Mouse (Mus musculus) retina, adult 2 months (tissue): ENCODE results near the gene Olfr1216.
"Not testable (repeated sequence)": the region's sequence is repeated elsewhere in the genome, so short reads cannot be mapped to it uniquely, and the experiment has no call there.

ENCODE experiments used
- DNase-seq: peaks from one replicate; pipeline ENCODE4 v3.0.0-alpha.2; 2012; ENCODE audit warnings: low read depth, low spot score

Gene Olfr1216

GRCm38 (mm10) chr2:89018240-89018639 is at the start of gene Olfr1216:
Gene Olfr1216, minus strand, starts transcription at chr2:89018340.
- DNase-seq, result no peak

DNA sequence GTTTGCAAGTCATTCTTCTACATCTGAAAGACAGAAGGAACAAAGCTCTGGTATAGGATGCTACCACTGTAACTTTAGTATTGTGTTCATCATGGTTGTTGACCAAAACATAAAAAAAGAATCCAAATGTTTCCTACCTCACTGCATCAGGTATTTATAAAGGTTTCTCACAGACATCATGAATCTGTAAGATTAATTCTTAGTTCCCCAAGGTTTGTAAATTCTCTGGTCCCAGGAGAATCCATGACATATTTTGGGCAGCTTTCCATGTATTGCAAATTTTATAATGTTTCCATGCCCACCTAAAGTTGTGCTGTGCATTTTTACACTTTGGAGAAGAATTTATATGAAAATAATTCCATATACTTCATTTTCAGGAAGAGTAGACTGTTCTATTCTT is 42.9 kb upstream of the Olfr1216 start, which contains the start of gene Olfr1218:
Gene Olfr1218, minus strand, starts transcription at position 101 of the 400 bp plus-strand sequence.
- DNase-seq, result no peak

DNA sequence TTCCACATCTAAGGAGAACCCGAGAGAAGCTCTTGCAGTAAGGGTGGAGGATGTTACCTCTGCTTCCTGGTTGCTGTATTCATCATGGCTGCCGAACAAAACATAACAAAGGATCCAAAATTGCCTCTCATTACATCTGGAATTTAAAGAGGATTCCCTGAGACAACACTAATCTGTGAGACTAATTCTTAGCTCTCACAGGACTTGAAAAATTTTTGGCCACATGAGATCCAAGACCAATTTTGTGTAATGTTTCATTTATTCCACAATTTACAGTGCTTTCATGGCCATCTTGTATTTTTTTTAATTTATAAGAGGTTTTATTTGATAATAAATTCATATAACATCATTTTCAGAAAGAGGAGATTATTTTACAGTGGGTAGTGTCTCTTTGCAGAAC is 13.8 kb upstream of the Olfr1216 start, which contains the start of gene Olfr1217:
Gene Olfr1217, minus strand, starts transcription at position 101 of the 400 bp plus-strand sequence.
- DNase-seq, result no peak

- DNase-seq, result not testable (repeated sequence)
These were observed 3.3 kb upstream of the Olfr1216 start for GRCm38 (mm10) chr2:89021436-89021835.

GRCm38 (mm10) chr2:89006873-89007272 is 11.3 kb downstream of the Olfr1216 start, which contains the start of gene Olfr1215:
Gene Olfr1215, minus strand, starts transcription at chr2:89006973.
- no peak for DNase-seq

DNA sequence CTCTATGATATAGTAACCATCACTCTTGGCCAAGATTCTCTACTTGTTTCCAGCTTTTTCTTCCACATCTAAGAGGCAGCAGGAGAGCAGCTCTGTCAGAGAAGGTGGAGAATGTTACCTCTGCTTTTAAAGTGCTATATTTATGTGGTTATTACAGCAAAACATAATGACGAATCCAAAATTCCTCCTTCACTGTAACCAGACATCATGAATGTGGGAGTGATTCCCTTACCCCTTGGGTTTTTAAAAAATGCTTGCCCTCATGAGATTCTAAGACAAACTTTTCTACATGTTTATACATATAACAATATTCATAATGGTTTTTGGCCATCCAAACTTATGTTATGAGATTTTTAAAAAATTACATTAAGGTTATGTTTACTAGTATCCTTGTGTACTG is 25.6 kb downstream of the Olfr1216 start, which contains the start of gene Olfr1214:
Gene Olfr1214, minus strand, starts transcription at position 101 of the 400 bp plus-strand sequence.
- DNase-seq, result no peak

- DNase-seq, result no peak
These were observed 38.0 kb downstream of the Olfr1216 start, which contains the start of gene Gm13762 for GRCm38 (mm10) chr2:88980181-88980580. Gene Gm13762, minus strand, starts transcription at chr2:88980281.
